Mouse (Mus musculus) neural tube, embryonic 15.5 days (tissue): ENCODE measurements around the gene Tmem210. TPM values are rescaled to one million over a fixed set of nuclear protein-coding genes. Genes with fewer than 3 reads are reported as not detected.

ENCODE experiments used
- ATAC-seq: fragments of 200-750 bp; cut with Nextera tagmentation; 2 replicates; pipeline ENCODE4 v1.8.0; 2017; ENCODE audit warnings: mild to moderate bottlenecking, moderate TSS enrichment, moderate library complexity; ENCODE audit not compliant: low FRiP score
- H3K27ac ChIP-seq: fragments of 300-500 bp; sonication (generic); replicated peaks from 2 replicates; pipeline ENCODE4 v1.5.1; 2015; ENCODE audit warnings: mild to moderate bottlenecking, inconsistent platforms
- H3K27me3 ChIP-seq: fragments of 300-500 bp; sonication (generic); replicated peaks from 2 replicates; pipeline ENCODE4 v1.6.1; 2015; ENCODE audit warnings: inconsistent platforms
- H3K36me3 ChIP-seq: fragments of 300-500 bp; sonication (generic); 2 replicates; pipeline ENCODE4 v1.6.1; 2015; ENCODE audit warnings: inconsistent platforms
- H3K4me1 ChIP-seq: fragments of 300-500 bp; sonication (generic); 2 replicates; pipeline ENCODE4 v1.6.1; 2015; ENCODE audit warnings: inconsistent platforms
- H3K4me2 ChIP-seq: fragments of 300-500 bp; sonication (generic); 2 replicates; pipeline ENCODE4 v1.6.1; 2015; ENCODE audit warnings: inconsistent platforms, mild to moderate bottlenecking, moderate library complexity
- H3K4me3 ChIP-seq: fragments of 300-500 bp; sonication (generic); replicated peaks from 2 replicates; pipeline ENCODE4 v1.5.1; 2015; ENCODE audit warnings: mild to moderate bottlenecking, inconsistent platforms
- H3K9ac ChIP-seq: fragments of 300-500 bp; sonication (generic); replicated peaks from 2 replicates; pipeline ENCODE4 v1.6.1; 2015; ENCODE audit warnings: mild to moderate bottlenecking, inconsistent platforms
- H3K9me3 ChIP-seq: fragments of 300-500 bp; sonication (generic); replicated peaks from 2 replicates; pipeline ENCODE4 v1.6.1; 2016; ENCODE audit warnings: inconsistent platforms
- WGBS: fragments of 180-500 bp; shearing (Covaris S2); methylation state at CpG from one replicate; pipeline ENCODE4 v1.1.7; 2015; ENCODE audit warnings: mixed read lengths; 5-methylcytosine and 5-hydroxymethylcytosine counted together
- polyA plus RNA-seq: library from polyadenylated mRNA; unstranded; fragments of >200 nt; fragmentation: Nextera tagmentation; extraction: Ambion mirVana; gene quantifications from 2 replicates; pipeline ENCODE4 v1.2.1, GENCODE M21; 2015

The Tmem210 gene
- not detected in 2 replicates for polyA plus RNA-seq

DNA sequence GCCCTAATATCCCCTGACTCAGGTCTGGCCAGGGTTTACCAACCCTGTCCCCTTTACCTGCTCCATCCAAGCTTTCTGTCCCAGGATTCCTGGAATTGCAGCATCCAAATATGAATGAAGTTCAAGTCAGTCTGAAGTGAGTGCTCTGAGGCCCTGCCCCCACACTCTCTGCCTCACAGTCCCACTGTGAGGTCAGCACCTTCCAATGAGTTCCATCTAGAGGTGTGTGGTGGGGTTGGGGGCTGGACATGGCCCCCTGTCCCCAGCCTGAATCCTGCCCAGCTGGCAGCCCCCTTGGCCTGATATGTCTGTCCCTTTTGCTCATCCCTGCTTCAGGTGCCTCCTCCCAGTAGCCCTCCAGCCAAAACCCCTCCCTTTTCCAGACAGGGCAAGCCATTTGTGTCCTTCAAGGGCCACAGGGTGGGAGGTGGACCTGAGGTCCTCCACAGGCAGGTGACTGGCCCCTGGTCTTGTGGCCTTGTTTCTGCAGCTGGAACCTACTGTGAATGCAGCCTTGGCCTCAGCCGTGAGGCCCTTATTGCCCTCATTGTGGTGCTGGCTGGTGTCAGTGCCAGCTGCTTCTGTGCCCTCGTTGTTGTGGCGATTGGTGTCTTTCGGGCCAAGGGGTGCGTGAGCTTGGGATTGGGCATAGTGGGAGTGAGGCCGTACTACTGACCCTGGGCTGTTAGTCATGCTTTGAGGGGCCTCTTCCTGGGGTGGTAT is at the start of gene Tmem210:
Tmem210 (plus strand) TSS at position 219 of the 723 bp plus-strand sequence.
- Histone ChIP-seq H3K4me3 (no peak within 1 kb of the TSS), H3K27ac (no peak within 1 kb of the TSS), H3K9ac (no peak within 1 kb of the TSS), H3K36me3 (peaks cover 22% of the 10 kb centered on the region), H3K27me3 (peaks cover 52% of the 10 kb centered on the region), H3K9me3 (no peaks in the 10 kb centered on the region), H3K4me2 (no peak within 1 kb of the TSS), H3K4me1 (peaks cover 55% of the 10 kb centered on the region)
- WGBS: 85% methylated on average over 6 of the region's 6 CpGs
- ATAC-seq: no peak

GRCm38 (mm10) chr2:25239766-25240165 is 48.2 kb upstream of the Tmem210 start:
- no peak overlapping the region for H3K4me2 ChIP-seq
- 90% methylated on average over 3 of the region's 3 CpGs for WGBS
- peaks cover 7% of the 10 kb centered on the region; the same call in 1 of the 2 replicates for H3K27me3 ChIP-seq
- H3K4me1 ChIP-seq: peaks cover 42% of the 10 kb centered on the region
- no peaks in the 10 kb centered on the region for H3K9me3 ChIP-seq
- ATAC-seq: no peak
- H3K4me3 ChIP-seq: no peak overlapping the region
- H3K27ac ChIP-seq: no peak overlapping the region
- peaks cover 7% of the 10 kb centered on the region; the same call in 1 of the 2 replicates for H3K36me3 ChIP-seq
- no peak overlapping the region for H3K9ac ChIP-seq

DNA sequence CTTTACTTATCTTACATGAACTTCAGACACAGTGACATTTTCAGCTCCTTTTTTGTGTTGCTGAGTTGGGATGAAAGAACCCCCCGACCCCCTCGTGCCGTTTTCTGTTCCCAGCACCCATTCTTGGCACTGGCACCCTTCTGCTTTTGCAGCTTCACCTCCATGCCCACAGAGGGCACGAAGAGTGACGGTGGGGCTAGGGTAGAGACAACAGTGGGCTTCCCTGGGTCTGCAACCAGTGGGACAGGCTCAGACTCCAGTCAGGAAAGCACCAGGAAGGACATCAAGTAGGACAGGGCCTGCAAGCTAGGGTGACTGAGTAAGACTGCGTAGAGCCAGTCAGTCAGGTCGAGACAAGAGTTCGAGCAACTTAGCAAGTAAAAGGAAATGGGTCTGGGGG is 47.6 kb upstream of the Tmem210 start:
- Histone ChIP-seq H3K36me3 (peaks cover 13% of the 10 kb centered on the region), H3K4me3 (peak overlapping the region; percentile 72), H3K9ac (peak overlapping the region; percentile 36; the same call in 1 of the 2 replicates), H3K4me2 (peak overlapping the region; percentile 67), H3K27ac (peak overlapping the region; percentile 84), H3K27me3 (peaks cover 5% of the 10 kb centered on the region; the same call in 1 of the 2 replicates), H3K9me3 (no peaks in the 10 kb centered on the region), H3K4me1 (peaks cover 42% of the 10 kb centered on the region)
- 46% methylated on average over 8 of the region's 8 CpGs for WGBS
- 0 out of 2 replicates have a peak, but pooled peaks have one; percentile 11 for ATAC-seq

- 2% methylated on average over 29 of the region's 29 CpGs for WGBS
- Histone ChIP-seq H3K36me3 (peaks cover 18% of the 10 kb centered on the region), H3K4me3 (peak overlapping the region; percentile 72), H3K27ac (peak overlapping the region; percentile 84), H3K9me3 (no peaks in the 10 kb centered on the region), H3K9ac (peak overlapping the region; percentile 36), H3K27me3 (peaks cover 3% of the 10 kb centered on the region; the same call in 1 of the 2 replicates), H3K4me2 (peak overlapping the region; percentile 67), H3K4me1 (peaks cover 42% of the 10 kb centered on the region)
- ATAC-seq: peak; percentile 84
Observed at GRCm38 (mm10) chr2:25240723-25241437, 47.1 kb upstream of the Tmem210 start.

DNA sequence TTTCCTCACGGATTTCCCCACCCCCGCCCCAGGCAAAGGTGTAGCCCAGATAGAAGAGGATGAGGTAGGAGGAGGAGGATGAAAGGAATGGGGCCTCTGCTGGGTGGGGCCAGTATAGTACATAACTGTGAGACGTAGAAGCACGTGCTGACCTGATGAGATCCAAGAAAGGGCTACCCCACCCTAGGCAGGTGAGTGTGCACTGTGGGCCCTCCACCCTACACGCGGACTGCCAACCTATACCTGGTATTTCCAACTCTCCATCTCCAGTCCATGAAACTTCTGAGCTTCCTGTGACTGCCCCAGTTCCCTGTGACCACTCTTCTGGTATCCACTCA is 46.5 kb upstream of the Tmem210 start:
- peak; percentile 30 for ATAC-seq
- Histone ChIP-seq H3K4me2 (peak overlapping the region; percentile 67), H3K4me1 (peaks cover 42% of the 10 kb centered on the region), H3K9ac (peak overlapping the region; percentile 86), H3K9me3 (no peaks in the 10 kb centered on the region), H3K4me3 (peak overlapping the region; percentile 72), H3K27me3 (peaks cover 3% of the 10 kb centered on the region; the same call in 1 of the 2 replicates), H3K27ac (peak overlapping the region; percentile 84), H3K36me3 (peaks cover 23% of the 10 kb centered on the region)
- WGBS: 21% methylated on average over 6 of the region's 6 CpGs

DNA sequence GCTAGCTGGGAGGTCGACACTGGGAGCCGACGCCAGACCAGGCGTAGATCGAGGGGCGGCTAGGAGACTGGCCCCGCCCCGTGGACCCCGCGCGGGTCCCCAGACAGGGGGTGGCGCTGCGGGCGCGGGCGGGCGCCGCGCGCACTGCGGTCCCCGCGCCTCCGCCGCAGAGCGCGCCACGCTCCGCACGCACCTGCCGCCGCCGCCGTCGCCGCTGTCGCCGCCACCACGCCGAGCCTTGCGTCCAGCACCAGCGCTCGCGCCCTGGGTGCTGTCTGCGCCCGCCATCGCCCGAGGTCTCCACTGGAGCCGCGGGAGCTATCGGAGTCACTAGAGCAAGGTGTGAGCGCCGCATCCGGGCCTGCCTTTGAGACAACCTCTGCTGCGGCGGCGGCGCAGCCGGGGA is 45.8 kb upstream of the Tmem210 start, which contains the start of the genes Rnf208 and Cysrt1:
Rnf208 (plus strand) TSS at position 155 of the 406 bp plus-strand sequence.
Cysrt1 (minus strand) TSS at position 352 of the 406 bp plus-strand sequence.
- H3K4me2 ChIP-seq: peak within 1 kb of the TSS; percentile 67
- peak within 1 kb of the TSS; percentile 72 for H3K4me3 ChIP-seq

DNA sequence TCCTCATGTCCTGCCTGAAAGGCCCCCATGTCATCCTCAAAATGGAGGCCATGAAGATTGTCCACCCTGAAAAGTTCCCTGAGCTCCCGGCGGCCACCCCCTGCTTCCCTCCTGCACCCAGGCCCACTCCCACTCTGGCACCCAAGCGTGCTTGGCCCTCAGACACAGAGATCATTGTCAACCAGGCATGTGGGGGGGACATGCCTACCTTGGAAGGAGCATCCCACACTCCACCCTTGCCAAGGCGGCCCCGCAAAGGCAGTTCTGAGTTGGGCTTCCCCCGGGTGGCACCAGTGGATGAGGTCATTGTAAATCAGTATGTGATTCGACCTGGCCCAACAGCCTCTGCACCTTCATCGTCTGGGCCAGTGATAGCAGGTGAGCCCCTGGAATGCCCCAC is 44.6 kb upstream of the Tmem210 start:
- Histone ChIP-seq H3K9me3 (no peaks in the 10 kb centered on the region), H3K4me1 (peaks cover 42% of the 10 kb centered on the region), H3K27ac (no peak overlapping the region), H3K36me3 (peaks cover 28% of the 10 kb centered on the region), H3K9ac (peak overlapping the region; percentile 86), H3K27me3 (no peaks in the 10 kb centered on the region), H3K4me3 (peak overlapping the region; percentile 72), H3K4me2 (peak overlapping the region; percentile 67)
- WGBS: 81% methylated on average over 8 of the region's 8 CpGs
- ATAC-seq: no peak

More for the DNA sequence above, 45.8 kb upstream of the Tmem210 start, which contains the start of the genes Rnf208 and Cysrt1:
- peaks cover 26% of the 10 kb centered on the region for H3K36me3 ChIP-seq
- H3K27me3 ChIP-seq: 0 out of 2 replicates have a peak, but pooled peaks cover 3% of the 10 kb centered on the region
- peaks cover 42% of the 10 kb centered on the region for H3K4me1 ChIP-seq
- H3K9ac ChIP-seq: peak within 1 kb of the TSS; percentile 86
- H3K9me3 ChIP-seq: no peaks in the 10 kb centered on the region
- ATAC-seq: peak; percentile 72
- peak within 1 kb of the TSS; percentile 84 for H3K27ac ChIP-seq
- under 1% methylated on average over 47 of the region's 59 CpGs for WGBS

GRCm38 (mm10) chr2:25244144-25244543 is 43.8 kb upstream of the Tmem210 start:
- Histone ChIP-seq H3K4me3 (no peak overlapping the region), H3K9ac (no peak overlapping the region), H3K36me3 (peaks cover 35% of the 10 kb centered on the region), H3K27me3 (no peaks in the 10 kb centered on the region), H3K27ac (no peak overlapping the region), H3K4me2 (peak overlapping the region; percentile 67; the same call in 1 of the 2 replicates), H3K9me3 (no peaks in the 10 kb centered on the region), H3K4me1 (peaks cover 42% of the 10 kb centered on the region)
- ATAC-seq: no peak
- 92% methylated on average over 4 of the region's 4 CpGs for WGBS

- Histone ChIP-seq H3K36me3 (peaks cover 54% of the 10 kb centered on the region), H3K4me3 (no peak within 1 kb of the TSS), H3K4me2 (no peak within 1 kb of the TSS), H3K27ac (no peak within 1 kb of the TSS), H3K27me3 (no peaks in the 10 kb centered on the region), H3K9ac (no peak within 1 kb of the TSS), H3K9me3 (no peaks in the 10 kb centered on the region), H3K4me1 (peaks cover 30% of the 10 kb centered on the region)
- 91% methylated on average over 10 of the region's 10 CpGs for WGBS
- ATAC-seq: no peak
Observed at GRCm38 (mm10) chr2:25246183-25247072, 41.5 kb upstream of the Tmem210 start, which contains the start of gene AL732309.1. AL732309.1 (minus strand) TSS chr2:25246863.

DNA sequence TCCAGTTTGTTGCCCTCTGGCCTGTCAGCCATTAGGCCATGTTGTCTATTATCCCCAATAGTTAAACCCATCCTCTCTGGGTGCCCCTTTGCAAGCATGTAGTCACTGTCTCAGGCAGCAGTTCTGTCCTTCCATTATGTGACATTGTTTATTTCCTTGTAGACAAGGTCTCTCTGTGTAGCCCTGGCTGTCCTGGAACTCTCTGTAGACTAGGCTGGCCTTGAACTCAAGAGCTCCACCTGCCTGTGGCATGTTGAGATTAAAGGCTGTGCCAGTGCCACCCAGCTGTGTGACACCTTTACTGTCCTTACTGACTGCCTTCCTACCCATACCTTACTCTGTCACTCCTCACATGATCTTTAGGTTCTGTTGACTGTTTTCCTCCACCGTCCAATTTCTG is 35.6 kb upstream of the Tmem210 start:
- Histone ChIP-seq H3K4me3 (no peak overlapping the region), H3K36me3 (peaks cover 44% of the 10 kb centered on the region), H3K4me1 (peaks cover 25% of the 10 kb centered on the region), H3K27me3 (no peaks in the 10 kb centered on the region), H3K4me2 (no peak overlapping the region), H3K27ac (no peak overlapping the region), H3K9me3 (no peaks in the 10 kb centered on the region), H3K9ac (no peak overlapping the region)
- ATAC-seq: no peak
- 73% methylated on average over 1 of the region's 1 CpGs for WGBS
